Mouse (Mus musculus): ENCODE measurements at regions not wholly inside any gene's neighbourhood (a gene's known extent, or its start where the extent isn't known, plus 50 kb on each side); places are given as distances from the start of the nearest gene placed in this dataset.

GRCm38 (mm10) chr5:91198620-91199019 lies 59.2 kb downstream of the Areg start:
- no peak for DNase-seq (ENCODE audit: low spot score)

GRCm38 (mm10) chr5:91200448-91200847 lies 61.0 kb downstream of the Areg start:
- no peak for DNase-seq (ENCODE audit: low spot score)

GRCm38 (mm10) chr5:91204225-91205005 lies 65.0 kb downstream of the Areg start:
- no peak for DNase-seq (ENCODE audit: low spot score)

GRCm38 (mm10) chr5:91205350-91205880 lies 66.0 kb downstream of the Areg start:
- DNase-seq (ENCODE audit: low spot score), result no peak

- no peak for DNase-seq (ENCODE audit: low spot score)
These were observed 67.4 kb downstream of the Areg start for GRCm38 (mm10) chr5:91206569-91207490.

- DNase-seq (ENCODE audit: low spot score), result no peak
These were observed 80.8 kb downstream of the Areg start for GRCm38 (mm10) chr5:91220174-91220573.

- DNase-seq (ENCODE audit: low spot score), result no peak
These were observed 102.3 kb downstream of the Areg start for GRCm38 (mm10) chr5:91241656-91242055.

GRCm38 (mm10) chr5:91247444-91247843 lies 108.0 kb downstream of the Areg start:
- no peak for DNase-seq (ENCODE audit: low spot score)

GRCm38 (mm10) chr5:91261895-91262294 lies 122.5 kb downstream of the Areg start:
- DNase-seq (ENCODE audit: low spot score), result no peak

GRCm38 (mm10) chr5:91262526-91262925 lies 123.1 kb downstream of the Areg start:
- no peak for DNase-seq (ENCODE audit: low spot score)

GRCm38 (mm10) chr5:91270747-91271146 lies 131.3 kb downstream of the Areg start:
- DNase-seq (ENCODE audit: low spot score), result no peak

- DNase-seq (ENCODE audit: low spot score), result no peak
These were observed 131.4 kb downstream of the Btc start for GRCm38 (mm10) chr5:91271416-91271815.

GRCm38 (mm10) chr5:91274411-91274810 lies 128.4 kb downstream of the Btc start:
- DNase-seq (ENCODE audit: low spot score), result no peak

GRCm38 (mm10) chr5:91278466-91278865 lies 124.3 kb downstream of the Btc start:
- DNase-seq (ENCODE audit: low spot score), result no peak

- no peak for DNase-seq (ENCODE audit: low spot score)
These were observed 123.3 kb downstream of the Btc start for GRCm38 (mm10) chr5:91279464-91279863.

GRCm38 (mm10) chr5:91282969-91283368 lies 119.8 kb downstream of the Btc start:
- peak; percentile 69 for DNase-seq (ENCODE audit: low spot score)

- no peak for DNase-seq (ENCODE audit: low spot score)
These were observed 109.7 kb downstream of the Btc start for GRCm38 (mm10) chr5:91293073-91293472.

- no peak for DNase-seq (ENCODE audit: low spot score)
These were observed 107.8 kb downstream of the Btc start for GRCm38 (mm10) chr5:91294957-91295356.

GRCm38 (mm10) chr5:91297068-91297467 lies 105.7 kb downstream of the Btc start:
- no peak for DNase-seq (ENCODE audit: low spot score)

- no peak for DNase-seq (ENCODE audit: low spot score)
These were observed 100.7 kb downstream of the Btc start for GRCm38 (mm10) chr5:91302114-91302513.

GRCm38 (mm10) chr5:91302943-91303342 lies 99.9 kb downstream of the Btc start:
- DNase-seq (ENCODE audit: low spot score), result no peak

GRCm38 (mm10) chr5:91303702-91304101 lies 99.1 kb downstream of the Btc start:
- DNase-seq (ENCODE audit: low spot score), result no peak

- DNase-seq (ENCODE audit: low spot score), result no peak
These were observed 95.8 kb downstream of the Btc start for GRCm38 (mm10) chr5:91307031-91307430.
